Mouse (Mus musculus): ENCODE data around the gene Cinp. TPM values are rescaled to one million over a fixed set of nuclear protein-coding genes. Genes with fewer than 3 reads are reported as not detected.

Gene Cinp
- polyA plus RNA-seq, 1 experiment, result 116 TPM

GRCm38 (mm10) chr12:110850929-110851256 lies 38.1 kb downstream of the Cinp start:
- Histone ChIP-seq H3K27ac (ENCODE audit: insufficient read depth, low read length) (no peak overlapping the region), H3K4me3 (ENCODE audit: insufficient read depth, low read length) (peak overlapping the region; percentile 66), H3K4me1 (ENCODE audit: control insufficient read depth, insufficient read depth, low read length) (no peaks in the 10 kb centered on the region)
- TF ChIP-seq CTCF (IDR thresholded peaks at IDR 0.05; ENCODE audit: extremely low read depth, insufficient read depth, low read length) (no peak), POLR2A (IDR thresholded peaks at IDR 0.05; ENCODE audit: extremely low read depth, insufficient read depth, low read length) (no peak)

- TF ChIP-seq CTCF (IDR thresholded peaks at IDR 0.05; ENCODE audit: extremely low read depth, insufficient read depth, low read length) (no peak), POLR2A (IDR thresholded peaks at IDR 0.05; ENCODE audit: extremely low read depth, insufficient read depth, low read length) (peak; percentile 72; the same call in 1 of the 2 replicates)
- H3K4me1 ChIP-seq (ENCODE audit: control insufficient read depth, insufficient read depth, low read length), result no peaks in the 10 kb centered on the region
- H3K27ac ChIP-seq (ENCODE audit: insufficient read depth, low read length), result peak within 1 kb of the TSS; percentile 43
- peak within 1 kb of the TSS; percentile 66 for H3K4me3 ChIP-seq (ENCODE audit: insufficient read depth, low read length)
These were observed 38.7 kb downstream of the Cinp start, which contains the start of gene Zfp839 for GRCm38 (mm10) chr12:110850010-110850928. Zfp839 (plus strand) TSS chr12:110850253.

GRCm38 (mm10) chr12:110846191-110846765 lies 42.7 kb downstream of the Cinp start:
- Histone ChIP-seq H3K27ac (ENCODE audit: insufficient read depth, low read length) (no peak overlapping the region), H3K4me1 (ENCODE audit: control insufficient read depth, insufficient read depth, low read length) (no peaks in the 10 kb centered on the region), H3K4me3 (ENCODE audit: insufficient read depth, low read length) (no peak overlapping the region)
- TF ChIP-seq CTCF (IDR thresholded peaks at IDR 0.05; ENCODE audit: extremely low read depth, insufficient read depth, low read length) (no peak), POLR2A (IDR thresholded peaks at IDR 0.05; ENCODE audit: extremely low read depth, insufficient read depth, low read length) (no peak)

- peak overlapping the region; percentile 35 for H3K4me3 ChIP-seq (ENCODE audit: insufficient read depth, low read length)
- no peaks in the 10 kb centered on the region for H3K4me1 ChIP-seq (ENCODE audit: control insufficient read depth, insufficient read depth, low read length)
- TF ChIP-seq CTCF (IDR thresholded peaks at IDR 0.05; ENCODE audit: extremely low read depth, insufficient read depth, low read length) (no peak), POLR2A (IDR thresholded peaks at IDR 0.05; ENCODE audit: extremely low read depth, insufficient read depth, low read length) (no peak)
- H3K27ac ChIP-seq (ENCODE audit: insufficient read depth, low read length), result 0 out of 2 replicates have a peak overlapping the region, but pooled peaks have one; percentile 25
These were observed 43.6 kb downstream of the Cinp start for GRCm38 (mm10) chr12:110845131-110845880.

GRCm38 (mm10) chr12:110844227-110845130 lies 44.5 kb downstream of the Cinp start:
- H3K4me1 ChIP-seq (ENCODE audit: control insufficient read depth, insufficient read depth, low read length), result no peaks in the 10 kb centered on the region; the same call in 1 of the 2 replicates
- no peak overlapping the region for H3K27ac ChIP-seq (ENCODE audit: insufficient read depth, low read length)
- peak overlapping the region; percentile 35 for H3K4me3 ChIP-seq (ENCODE audit: insufficient read depth, low read length)
- TF ChIP-seq POLR2A (IDR thresholded peaks at IDR 0.05; ENCODE audit: extremely low read depth, insufficient read depth, low read length), result no peak
- no peak for TF ChIP-seq CTCF (IDR thresholded peaks at IDR 0.05; ENCODE audit: extremely low read depth, insufficient read depth, low read length)

GRCm38 (mm10) chr12:110843194-110844048 lies 45.5 kb downstream of the Cinp start:
- no peak overlapping the region for H3K27ac ChIP-seq (ENCODE audit: insufficient read depth, low read length)
- TF ChIP-seq POLR2A (IDR thresholded peaks at IDR 0.05; ENCODE audit: extremely low read depth, insufficient read depth, low read length) (no peak), CTCF (IDR thresholded peaks at IDR 0.05; ENCODE audit: extremely low read depth, insufficient read depth, low read length) (peak; percentile 89)
- no peaks in the 10 kb centered on the region; the same call in 1 of the 2 replicates for H3K4me1 ChIP-seq (ENCODE audit: control insufficient read depth, insufficient read depth, low read length)
- H3K4me3 ChIP-seq (ENCODE audit: insufficient read depth, low read length), result peak overlapping the region; percentile 9

GRCm38 (mm10) chr12:110841731-110842493 lies 47.0 kb downstream of the Cinp start:
- TF ChIP-seq POLR2A (IDR thresholded peaks at IDR 0.05; ENCODE audit: extremely low read depth, insufficient read depth, low read length) (no peak), CTCF (IDR thresholded peaks at IDR 0.05; ENCODE audit: extremely low read depth, insufficient read depth, low read length) (no peak)
- H3K27ac ChIP-seq (ENCODE audit: insufficient read depth, low read length), result no peak overlapping the region

More at GRCm38 (mm10) chr12:110841731-110842493, 47.0 kb downstream of the Cinp start:
- H3K4me3 ChIP-seq (ENCODE audit: insufficient read depth, low read length), result no peak overlapping the region
- no peaks in the 10 kb centered on the region; the same call in 1 of the 2 replicates for H3K4me1 ChIP-seq (ENCODE audit: control insufficient read depth, insufficient read depth, low read length)
